Mouse (Mus musculus): ENCODE measurements at regions not wholly inside any gene's neighbourhood (a gene's known extent, or its start where the extent isn't known, plus 50 kb on each side); places are given as distances from the start of the nearest gene placed in this dataset.

DNA sequence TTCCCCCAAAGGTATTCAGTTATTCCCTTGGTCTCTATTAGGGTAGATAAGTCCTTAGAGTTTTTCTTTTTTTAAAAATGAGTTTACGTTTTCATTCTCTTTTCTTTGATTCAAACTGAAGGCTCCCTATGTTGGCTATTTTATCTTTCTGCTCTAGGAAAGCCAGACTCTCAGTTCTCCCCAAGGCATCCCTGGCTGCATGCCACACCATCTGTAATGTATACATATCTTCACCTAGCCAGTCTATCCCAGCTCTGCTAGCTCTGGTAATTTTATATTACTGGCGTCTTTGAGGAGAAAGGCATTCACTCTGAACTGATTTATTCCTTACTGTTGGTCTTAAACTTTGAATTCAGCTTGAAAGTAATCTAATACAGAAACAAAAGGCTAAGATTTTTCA lies 65.2 kb upstream of the Cabcoco1 start:
- 54% methylated on average over 2 of the region's 2 CpGs for WGBS
- Histone ChIP-seq H3K27me3 (replicated peaks; ENCODE audit: control insufficient read depth, insufficient read depth, low read length) (no peaks in the 10 kb centered on the region), H3K27ac (ENCODE audit: low read depth, low read length) (no peak overlapping the region), H3K4me1 (ENCODE audit: control insufficient read depth, insufficient read depth, low read depth, low read length) (no peaks in the 10 kb centered on the region), H3K9ac (ENCODE audit: low read depth, low read length) (no peak overlapping the region), H3K4me3 (ENCODE audit: low read length) (no peak overlapping the region), H3K36me3 (ENCODE audit: control insufficient read depth, insufficient read depth, low read length) (no peaks in the 10 kb centered on the region), H3K4me2 (ENCODE audit: low read length) (no peak overlapping the region), H3K9me3 (ENCODE audit: control insufficient read depth, low read length) (no peaks in the 10 kb centered on the region)
- no peak for ATAC-seq

DNA sequence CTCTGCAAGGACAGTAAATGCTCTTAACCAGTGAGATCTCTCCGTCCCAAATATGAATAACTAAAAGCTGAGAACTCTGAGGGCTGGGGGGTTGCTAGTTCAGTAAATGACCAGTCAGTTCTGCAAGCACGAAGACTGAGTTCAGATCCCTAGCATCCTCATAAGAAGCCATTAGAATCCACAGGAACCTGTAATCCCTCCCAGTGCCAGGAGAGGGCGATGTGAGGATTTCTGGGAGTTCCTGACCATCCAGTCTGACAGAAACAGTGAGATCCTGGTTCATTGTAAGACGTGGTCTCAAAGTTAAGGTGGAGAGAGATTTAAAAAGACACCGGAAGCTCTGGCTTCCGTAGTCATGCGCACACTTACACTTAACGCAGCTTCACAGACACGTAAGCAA lies 70.2 kb upstream of the Cabcoco1 start:
- H3K27me3 ChIP-seq (replicated peaks; ENCODE audit: control insufficient read depth, insufficient read depth, low read length) = no peaks in the 10 kb centered on the region
- no peak for ATAC-seq
- H3K27ac ChIP-seq (ENCODE audit: low read depth, low read length) = no peak overlapping the region
- 80% methylated on average over 9 of the region's 9 CpGs for WGBS
- H3K4me2 ChIP-seq (ENCODE audit: low read length) = no peak overlapping the region
- no peak overlapping the region for H3K4me3 ChIP-seq (ENCODE audit: low read length)
- no peak overlapping the region for H3K9ac ChIP-seq (ENCODE audit: low read depth, low read length)
- H3K36me3 ChIP-seq (ENCODE audit: control insufficient read depth, insufficient read depth, low read length) = no peaks in the 10 kb centered on the region
- no peaks in the 10 kb centered on the region for H3K4me1 ChIP-seq (ENCODE audit: control insufficient read depth, insufficient read depth, low read depth, low read length)
- no peaks in the 10 kb centered on the region for H3K9me3 ChIP-seq (ENCODE audit: control insufficient read depth, low read length)

DNA sequence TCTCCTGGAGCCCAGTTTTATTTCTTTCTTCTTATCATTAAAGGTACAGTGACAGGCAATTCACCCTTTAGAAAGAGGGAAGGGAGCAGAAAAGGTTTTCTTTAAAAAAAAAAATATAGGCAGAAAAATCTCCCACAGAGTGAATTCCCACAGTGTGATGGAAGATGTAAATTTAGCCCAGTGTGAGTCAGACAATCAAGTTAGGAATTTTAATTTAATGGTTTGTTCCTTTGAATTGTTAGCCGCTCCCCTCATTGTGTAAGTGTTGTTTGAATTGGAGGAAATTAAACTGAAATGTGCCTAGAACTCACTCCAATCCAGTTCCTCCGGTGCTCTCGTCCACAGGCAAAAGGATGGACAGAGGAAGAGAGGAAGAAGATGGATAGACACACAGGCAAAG lies 71.0 kb upstream of the Cabcoco1 start:
- 64% methylated on average over 3 of the region's 3 CpGs for WGBS
- Histone ChIP-seq H3K4me2 (ENCODE audit: low read length) (no peak overlapping the region), H3K36me3 (ENCODE audit: control insufficient read depth, insufficient read depth, low read length) (no peaks in the 10 kb centered on the region), H3K27me3 (replicated peaks; ENCODE audit: control insufficient read depth, insufficient read depth, low read length) (no peaks in the 10 kb centered on the region), H3K4me1 (ENCODE audit: control insufficient read depth, insufficient read depth, low read depth, low read length) (no peaks in the 10 kb centered on the region), H3K9ac (ENCODE audit: low read depth, low read length) (no peak overlapping the region), H3K4me3 (ENCODE audit: low read length) (no peak overlapping the region), H3K27ac (ENCODE audit: low read depth, low read length) (no peak overlapping the region), H3K9me3 (ENCODE audit: control insufficient read depth, low read length) (no peaks in the 10 kb centered on the region)
- no peak for ATAC-seq

DNA sequence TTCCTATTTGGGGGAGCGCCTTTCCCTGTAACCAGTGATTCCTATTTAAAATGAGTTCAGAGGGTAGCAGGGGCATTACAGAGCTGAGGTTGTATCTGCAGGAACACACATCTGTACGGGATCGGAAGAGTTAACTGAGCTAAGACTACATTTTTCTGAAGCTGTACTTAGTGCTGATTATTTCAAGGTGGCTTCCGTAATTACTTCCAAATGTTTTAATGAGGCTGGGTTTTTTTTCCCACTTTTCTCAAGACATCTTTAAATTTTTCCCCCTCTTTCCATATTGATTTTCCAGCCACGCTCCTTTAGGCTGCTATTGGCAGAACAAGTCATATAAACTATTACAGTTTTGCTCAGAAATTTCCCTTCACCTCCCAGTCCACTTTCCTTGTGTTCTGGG lies 82.1 kb upstream of the Cabcoco1 start:
- Histone ChIP-seq H3K27me3 (replicated peaks; ENCODE audit: control insufficient read depth, insufficient read depth, low read length) (no peaks in the 10 kb centered on the region), H3K9me3 (ENCODE audit: control insufficient read depth, low read length) (no peaks in the 10 kb centered on the region), H3K9ac (ENCODE audit: low read depth, low read length) (no peak overlapping the region), H3K4me2 (ENCODE audit: low read length) (no peak overlapping the region), H3K4me1 (ENCODE audit: control insufficient read depth, insufficient read depth, low read depth, low read length) (no peaks in the 10 kb centered on the region), H3K4me3 (ENCODE audit: low read length) (no peak overlapping the region), H3K27ac (ENCODE audit: low read depth, low read length) (no peak overlapping the region), H3K36me3 (ENCODE audit: control insufficient read depth, insufficient read depth, low read length) (no peaks in the 10 kb centered on the region)
- no peak for ATAC-seq
- 85% methylated on average over 5 of the region's 5 CpGs for WGBS

DNA sequence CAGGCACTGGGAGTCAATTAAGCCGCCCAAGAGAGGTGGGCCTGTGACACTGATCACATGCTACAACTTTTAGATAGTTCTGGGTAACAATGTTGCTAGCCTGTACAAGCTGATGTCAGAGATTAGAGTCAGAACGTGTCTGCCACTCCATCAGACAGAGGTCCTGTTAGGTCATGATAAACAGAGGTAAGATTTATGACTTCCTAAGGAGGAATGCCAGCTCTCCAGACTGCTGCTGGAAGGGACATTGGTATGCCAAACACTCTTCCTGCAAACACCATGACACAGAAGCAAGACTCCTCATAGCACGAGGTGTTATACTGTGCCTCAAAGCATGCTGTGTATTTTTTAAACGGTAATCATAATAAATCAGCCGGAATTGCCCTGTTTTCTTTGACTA lies 83.6 kb upstream of the Cabcoco1 start:
- Histone ChIP-seq H3K27ac (ENCODE audit: low read depth, low read length) (no peak overlapping the region), H3K4me3 (ENCODE audit: low read length) (no peak overlapping the region), H3K4me1 (ENCODE audit: control insufficient read depth, insufficient read depth, low read depth, low read length) (no peaks in the 10 kb centered on the region), H3K9me3 (ENCODE audit: control insufficient read depth, low read length) (no peaks in the 10 kb centered on the region), H3K27me3 (replicated peaks; ENCODE audit: control insufficient read depth, insufficient read depth, low read length) (no peaks in the 10 kb centered on the region), H3K4me2 (ENCODE audit: low read length) (no peak overlapping the region), H3K9ac (ENCODE audit: low read depth, low read length) (no peak overlapping the region), H3K36me3 (ENCODE audit: control insufficient read depth, insufficient read depth, low read length) (no peaks in the 10 kb centered on the region)
- 76% methylated on average over 5 of the region's 5 CpGs for WGBS
- no peak for ATAC-seq

DNA sequence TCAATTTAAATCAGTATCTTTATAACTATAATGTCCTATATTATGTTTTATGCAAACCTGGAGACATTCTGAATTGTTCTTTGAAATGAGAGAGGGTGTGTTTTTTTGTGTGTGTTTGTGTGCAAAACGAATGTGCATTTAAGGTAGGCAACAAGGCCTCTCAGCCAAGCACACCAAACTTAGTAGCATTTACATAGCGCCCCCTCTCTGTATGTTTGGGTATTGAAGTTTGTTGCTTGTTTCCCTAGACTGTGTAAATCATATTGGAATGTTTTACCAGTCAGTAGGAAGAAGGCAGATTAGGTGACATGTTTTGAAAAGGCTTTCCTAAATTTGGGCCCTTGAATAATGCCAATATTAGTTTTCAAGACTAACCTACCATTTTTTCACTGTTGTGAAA lies 84.1 kb upstream of the Cabcoco1 start:
- 45% methylated on average over 2 of the region's 2 CpGs for WGBS
- ATAC-seq = no peak
- H3K27ac ChIP-seq (ENCODE audit: low read depth, low read length) = no peak overlapping the region

DNA sequence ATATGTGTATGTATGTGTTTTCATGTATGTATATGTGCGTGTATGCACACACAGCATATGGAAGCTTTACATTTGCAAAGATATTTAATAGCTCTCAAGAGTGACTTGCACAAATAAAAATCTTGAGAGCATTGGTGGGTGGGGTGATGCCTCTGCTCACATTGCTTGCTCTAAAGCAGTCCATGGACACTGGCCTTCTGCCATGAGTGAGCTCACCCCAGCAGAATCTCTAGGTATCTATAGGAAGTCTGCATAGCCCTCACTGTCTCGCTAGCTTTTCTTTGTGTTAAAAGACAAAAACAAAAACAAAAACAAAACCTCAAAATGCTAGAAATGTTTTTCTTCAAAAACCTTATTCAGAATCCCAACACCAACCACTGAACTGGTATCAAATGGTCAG lies 87.8 kb upstream of the Cabcoco1 start:
- ATAC-seq = no peak
- H3K9me3 ChIP-seq (ENCODE audit: control insufficient read depth, low read length) = no peaks in the 10 kb centered on the region
- WGBS = 94% methylated on average over 2 of the region's 2 CpGs

More for the DNA sequence above, 84.1 kb upstream of the Cabcoco1 start:
- Histone ChIP-seq H3K9me3 (ENCODE audit: control insufficient read depth, low read length) (no peaks in the 10 kb centered on the region), H3K27me3 (replicated peaks; ENCODE audit: control insufficient read depth, insufficient read depth, low read length) (no peaks in the 10 kb centered on the region), H3K36me3 (ENCODE audit: control insufficient read depth, insufficient read depth, low read length) (no peaks in the 10 kb centered on the region), H3K4me1 (ENCODE audit: control insufficient read depth, insufficient read depth, low read depth, low read length) (no peaks in the 10 kb centered on the region), H3K4me2 (ENCODE audit: low read length) (no peak overlapping the region), H3K4me3 (ENCODE audit: low read length) (no peak overlapping the region), H3K9ac (ENCODE audit: low read depth, low read length) (no peak overlapping the region)

DNA sequence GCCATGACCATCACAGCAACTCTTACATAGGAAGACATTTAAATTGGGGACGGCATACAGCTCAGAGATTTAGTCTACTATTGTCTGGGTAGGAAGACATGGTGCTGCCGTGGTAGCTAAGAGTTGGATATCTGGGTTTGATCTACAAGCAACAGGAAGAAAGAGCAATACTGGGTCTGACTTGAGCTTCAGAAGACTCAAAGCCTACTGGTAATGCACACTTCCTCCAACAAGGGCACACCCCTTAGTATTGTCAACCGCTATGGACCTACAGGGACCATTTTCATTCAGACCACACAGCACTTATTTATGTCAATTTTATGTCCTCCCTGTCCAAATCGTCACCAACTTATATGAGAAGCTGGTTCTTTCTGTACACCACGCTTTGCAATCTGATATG lies 90.3 kb upstream of the Tmem26 start:
- Histone ChIP-seq H3K36me3 (ENCODE audit: control insufficient read depth, insufficient read depth, low read length) (no peaks in the 10 kb centered on the region), H3K4me3 (ENCODE audit: low read length) (no peak overlapping the region), H3K4me2 (ENCODE audit: low read length) (no peak overlapping the region), H3K9me3 (ENCODE audit: control insufficient read depth, low read length) (no peaks in the 10 kb centered on the region), H3K27me3 (replicated peaks; ENCODE audit: control insufficient read depth, insufficient read depth, low read length) (no peaks in the 10 kb centered on the region), H3K9ac (ENCODE audit: low read depth, low read length) (no peak overlapping the region), H3K27ac (ENCODE audit: low read depth, low read length) (no peak overlapping the region), H3K4me1 (ENCODE audit: control insufficient read depth, insufficient read depth, low read depth, low read length) (no peaks in the 10 kb centered on the region)
- ATAC-seq = no peak
- 93% methylated on average over 5 of the region's 5 CpGs for WGBS

More for the DNA sequence above, 87.8 kb upstream of the Cabcoco1 start:
- H3K9ac ChIP-seq (ENCODE audit: low read depth, low read length) = no peak overlapping the region
- no peak overlapping the region for H3K4me2 ChIP-seq (ENCODE audit: low read length)
- H3K36me3 ChIP-seq (ENCODE audit: control insufficient read depth, insufficient read depth, low read length) = no peaks in the 10 kb centered on the region
- no peak overlapping the region for H3K4me3 ChIP-seq (ENCODE audit: low read length)
- no peak overlapping the region for H3K27ac ChIP-seq (ENCODE audit: low read depth, low read length)
- H3K27me3 ChIP-seq (replicated peaks; ENCODE audit: control insufficient read depth, insufficient read depth, low read length) = no peaks in the 10 kb centered on the region
- no peaks in the 10 kb centered on the region for H3K4me1 ChIP-seq (ENCODE audit: control insufficient read depth, insufficient read depth, low read depth, low read length)

DNA sequence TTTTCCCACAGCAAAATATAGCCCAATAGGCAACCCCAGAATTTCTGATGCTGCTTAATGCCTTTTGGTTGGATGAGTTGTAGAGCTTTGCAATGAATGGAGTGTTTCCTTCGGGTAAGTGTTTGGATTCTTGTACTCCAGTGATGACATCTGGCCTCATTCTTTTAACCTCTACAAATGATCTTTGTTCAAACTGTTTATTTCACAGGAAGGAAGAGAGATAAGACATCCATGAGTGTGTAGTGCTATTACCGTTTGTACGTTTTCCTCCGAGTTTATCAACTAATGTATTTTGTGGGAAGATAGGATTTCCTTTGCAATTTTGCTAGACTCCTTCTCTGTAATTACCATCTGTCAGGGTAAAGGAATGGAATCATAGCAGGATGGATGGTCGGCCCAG lies 70.7 kb upstream of the Tmem26 start:
- ATAC-seq = no peak
- H3K9ac ChIP-seq (ENCODE audit: low read depth, low read length) = no peak overlapping the region
- no peaks in the 10 kb centered on the region for H3K4me1 ChIP-seq (ENCODE audit: control insufficient read depth, insufficient read depth, low read depth, low read length)
- H3K9me3 ChIP-seq (ENCODE audit: control insufficient read depth, low read length) = no peaks in the 10 kb centered on the region
- H3K27me3 ChIP-seq (replicated peaks; ENCODE audit: control insufficient read depth, insufficient read depth, low read length) = no peaks in the 10 kb centered on the region
- H3K4me2 ChIP-seq (ENCODE audit: low read length) = no peak overlapping the region
- no peak overlapping the region for H3K27ac ChIP-seq (ENCODE audit: low read depth, low read length)
- no peaks in the 10 kb centered on the region for H3K36me3 ChIP-seq (ENCODE audit: control insufficient read depth, insufficient read depth, low read length)
- 85% methylated on average over 5 of the region's 5 CpGs for WGBS
- no peak overlapping the region for H3K4me3 ChIP-seq (ENCODE audit: low read length)

DNA sequence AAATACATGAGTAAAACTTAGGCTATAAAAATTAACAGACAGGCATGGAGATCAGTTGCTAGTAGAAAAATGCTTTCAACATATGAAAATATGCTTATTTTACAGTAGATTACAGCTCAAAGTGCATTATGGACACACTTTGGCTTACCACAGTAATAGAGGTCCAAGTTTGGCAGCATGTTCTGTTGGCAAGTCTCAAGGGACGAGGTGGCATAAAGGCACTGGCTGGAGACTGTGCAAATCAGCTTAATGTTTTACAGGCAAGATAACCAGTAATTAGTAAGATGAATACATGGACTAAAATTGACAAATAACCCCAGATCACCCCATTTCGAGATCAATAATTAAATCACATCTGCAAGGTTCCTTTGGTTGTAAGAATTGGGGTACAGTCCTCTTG lies 68.0 kb upstream of the Tmem26 start:
- Histone ChIP-seq H3K9me3 (ENCODE audit: control insufficient read depth, low read length) (no peaks in the 10 kb centered on the region), H3K4me1 (ENCODE audit: control insufficient read depth, insufficient read depth, low read depth, low read length) (no peaks in the 10 kb centered on the region), H3K36me3 (ENCODE audit: control insufficient read depth, insufficient read depth, low read length) (no peaks in the 10 kb centered on the region), H3K27me3 (replicated peaks; ENCODE audit: control insufficient read depth, insufficient read depth, low read length) (no peaks in the 10 kb centered on the region), H3K4me3 (ENCODE audit: low read length) (no peak overlapping the region), H3K27ac (ENCODE audit: low read depth, low read length) (no peak overlapping the region), H3K9ac (ENCODE audit: low read depth, low read length) (no peak overlapping the region), H3K4me2 (ENCODE audit: low read length) (no peak overlapping the region)
- no peak for ATAC-seq
- 79% methylated on average over 2 of the region's 2 CpGs for WGBS

Measured in hindbrain, embryonic 16.5 days (tissue).